Mouse (Mus musculus) adrenal gland, postnatal 36 days (tissue): Measurements from ENCODE around the gene Tet1. TPM values are rescaled to one million over a fixed set of nuclear protein-coding genes. Genes with fewer than 3 reads are reported as not detected.

ENCODE experiments used
- DNase-seq, 2 experiments: peaks; one replicate each; pipeline ENCODE4 v3.0.0; 2021; ENCODE audit warnings: mixed read lengths in 1 of 2
- total RNA-seq, 2 experiments: library from RNA; stranded (reverse); gene quantifications; 2 replicates each; pipeline ENCODE4 v1.2.3; 2021

The Tet1 gene
- total RNA-seq, 2 experiments from 2014 or later = 2.1 to 4.7 TPM

DNA sequence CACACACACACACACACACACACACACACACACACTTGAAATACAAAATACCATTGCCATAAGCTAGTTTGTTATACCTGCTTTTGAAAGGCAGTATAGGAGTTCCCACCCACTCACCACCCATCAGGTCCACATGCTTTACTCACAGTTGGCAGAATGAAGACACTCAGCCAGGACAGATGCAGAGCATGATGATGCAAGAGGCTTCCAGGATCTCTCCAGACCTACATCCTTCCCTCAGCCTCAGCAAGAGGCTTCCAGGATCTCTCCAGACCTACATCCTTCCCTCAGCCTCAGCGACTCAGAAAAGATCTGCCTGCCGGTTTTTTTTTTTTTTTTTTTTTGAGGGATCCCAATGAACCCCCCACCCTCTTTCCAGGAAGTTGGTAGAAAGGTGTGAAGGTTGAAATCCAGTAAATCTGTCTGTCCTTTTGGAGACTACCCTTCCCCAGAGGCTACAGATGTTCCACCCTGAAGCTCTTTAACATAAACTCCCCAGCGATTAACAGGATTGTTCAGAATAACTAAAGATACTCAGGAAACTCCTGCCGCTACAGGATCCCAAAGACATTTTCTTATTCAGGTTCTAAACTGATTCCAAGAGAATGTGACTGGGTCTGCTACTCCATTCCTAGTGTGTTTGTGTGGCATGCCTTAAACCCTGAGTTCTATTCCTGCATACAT is 16.1 kb downstream of the Tet1 start:
- DNase-seq = no peak

DNA sequence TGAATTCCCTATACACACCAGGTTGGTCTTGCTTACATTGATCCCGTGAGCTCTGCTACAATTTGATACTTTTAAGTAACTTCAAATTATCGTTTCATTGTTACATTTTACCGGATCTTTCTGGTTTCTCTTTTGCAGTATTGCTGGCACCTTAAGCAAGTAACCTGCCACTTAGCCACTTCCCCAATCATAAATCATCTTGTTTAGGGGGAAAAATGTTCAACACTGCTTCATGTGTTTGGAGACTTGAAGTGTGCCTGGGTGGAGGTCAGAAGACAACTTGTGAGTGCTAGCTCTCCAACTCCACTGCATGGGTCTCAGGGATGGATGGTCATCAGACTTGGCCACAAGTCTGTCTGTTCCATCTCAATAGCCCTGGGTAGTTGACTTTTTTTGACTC is 17.8 kb downstream of the Tet1 start:
- no peak for DNase-seq

DNA sequence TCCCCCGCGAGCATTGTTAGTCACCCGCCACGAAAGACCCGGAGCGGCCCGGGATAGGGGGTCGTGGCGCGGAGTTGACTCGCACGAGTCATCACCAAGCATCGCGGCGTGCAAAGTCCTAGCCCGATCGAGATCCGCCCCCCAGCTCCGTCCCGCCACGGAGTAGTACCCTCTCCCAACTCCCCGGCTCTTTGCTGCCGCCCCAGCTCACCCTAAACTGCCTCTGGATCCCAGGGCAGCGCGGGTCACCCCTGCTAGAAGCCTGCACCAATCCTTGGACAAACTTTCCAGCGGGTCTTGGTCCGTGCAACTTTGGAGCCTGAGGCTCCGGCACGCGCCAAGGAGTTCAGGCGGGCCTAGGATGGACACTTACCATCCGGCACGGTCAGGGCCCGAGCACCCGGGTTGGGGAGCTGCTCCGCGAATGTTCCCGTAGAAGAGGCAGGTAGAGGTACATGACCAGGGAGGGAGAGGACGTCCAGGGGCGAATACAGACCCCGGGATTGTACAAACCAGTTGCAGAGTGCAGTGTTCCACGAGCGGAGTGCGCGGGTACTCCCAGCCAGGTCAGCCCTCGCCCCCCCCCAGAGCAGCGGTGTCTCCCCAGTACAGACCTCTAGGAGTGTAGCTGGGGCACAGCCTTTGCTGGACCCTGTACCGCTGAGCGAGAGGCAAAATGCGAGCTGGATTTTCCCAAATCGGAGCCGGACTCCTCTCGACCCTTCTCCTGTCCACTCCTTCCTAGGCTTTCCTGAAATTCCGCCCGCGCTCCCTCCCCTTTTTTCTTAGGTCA is 21.8 kb downstream of the Tet1 start:
- peak; percentile 56 to 67 for DNase-seq

DNA sequence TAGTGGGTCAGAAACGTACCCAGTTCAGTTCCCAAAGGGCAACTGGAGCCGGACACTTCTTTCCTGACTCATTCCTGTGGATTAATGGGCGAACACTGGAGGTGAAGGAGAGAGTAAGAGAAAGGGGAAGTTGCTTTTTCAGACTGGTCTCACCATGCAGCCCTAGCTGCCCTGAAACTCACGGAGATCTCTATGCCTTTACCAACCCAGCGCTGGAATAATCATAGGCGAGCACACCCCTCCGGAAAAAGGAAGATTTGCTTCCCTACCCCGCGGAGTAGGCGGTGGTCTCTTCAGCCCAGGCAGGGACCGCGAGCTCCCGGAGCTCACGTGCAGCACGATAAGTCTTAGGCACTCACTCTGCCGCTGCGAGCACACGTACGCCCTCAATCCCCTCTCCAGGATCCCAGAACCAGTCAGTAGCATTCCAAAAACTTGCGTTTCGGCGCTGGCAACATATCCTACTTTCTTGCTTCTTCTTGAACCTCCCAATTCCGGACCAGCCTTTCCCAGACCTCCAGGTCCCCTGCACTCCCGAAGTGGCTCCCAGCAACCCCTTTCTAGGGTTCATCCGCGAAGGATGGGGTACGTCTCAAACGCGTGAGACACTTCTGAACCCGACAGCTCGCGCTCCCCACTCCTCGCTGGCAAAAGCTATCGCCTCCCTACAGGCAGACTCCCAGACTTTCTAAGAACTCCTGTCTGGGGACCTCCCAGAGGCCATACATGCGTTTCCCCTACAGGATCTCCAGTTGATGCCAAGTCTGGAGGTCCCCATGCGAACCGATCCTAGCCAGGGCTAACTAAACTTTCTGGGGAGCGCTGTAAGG is 22.6 kb downstream of the Tet1 start:
- DNase-seq = peak; percentile 8 to 22

DNA sequence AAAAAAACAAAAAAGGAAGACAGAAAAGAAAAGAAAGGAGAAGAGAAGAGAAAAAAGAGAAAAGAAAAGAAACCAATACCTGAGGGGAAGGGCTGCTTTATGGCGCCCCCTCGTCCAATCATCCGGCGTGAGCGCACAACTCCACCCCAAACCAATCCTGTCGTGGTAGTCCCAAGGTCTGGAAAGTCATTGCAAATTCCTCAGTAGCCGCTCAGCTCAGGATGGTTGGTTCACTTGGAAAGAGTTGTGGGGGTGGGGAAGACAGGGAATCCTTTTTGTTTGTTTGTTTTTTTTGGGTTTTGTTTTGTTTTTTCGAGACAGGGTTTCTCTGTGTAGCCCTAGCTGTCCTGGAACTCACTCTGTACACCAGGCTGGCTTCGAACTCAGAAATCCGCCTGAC is 23.3 kb downstream of the Tet1 start:
- no peak for DNase-seq

DNA sequence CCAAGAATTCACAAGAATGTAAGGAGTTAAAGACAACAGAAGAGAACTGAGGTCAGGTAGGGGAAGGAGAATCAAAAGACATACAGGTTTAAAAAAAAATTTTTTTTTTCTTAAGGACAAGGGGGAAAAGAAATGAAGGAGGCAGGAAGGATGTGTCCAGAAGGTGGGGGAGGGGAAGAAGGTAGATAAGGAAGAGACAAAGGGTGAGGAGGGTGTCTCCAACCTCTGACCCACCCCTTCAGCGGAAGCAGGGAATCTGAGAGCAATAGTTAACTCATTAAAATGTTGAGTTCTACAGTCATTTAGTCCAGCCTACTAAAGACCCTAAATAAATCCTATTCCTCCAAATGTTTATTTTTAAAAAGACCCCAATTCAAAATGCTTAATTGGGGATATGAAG is 24.3 kb downstream of the Tet1 start:
- no peak for DNase-seq

DNA sequence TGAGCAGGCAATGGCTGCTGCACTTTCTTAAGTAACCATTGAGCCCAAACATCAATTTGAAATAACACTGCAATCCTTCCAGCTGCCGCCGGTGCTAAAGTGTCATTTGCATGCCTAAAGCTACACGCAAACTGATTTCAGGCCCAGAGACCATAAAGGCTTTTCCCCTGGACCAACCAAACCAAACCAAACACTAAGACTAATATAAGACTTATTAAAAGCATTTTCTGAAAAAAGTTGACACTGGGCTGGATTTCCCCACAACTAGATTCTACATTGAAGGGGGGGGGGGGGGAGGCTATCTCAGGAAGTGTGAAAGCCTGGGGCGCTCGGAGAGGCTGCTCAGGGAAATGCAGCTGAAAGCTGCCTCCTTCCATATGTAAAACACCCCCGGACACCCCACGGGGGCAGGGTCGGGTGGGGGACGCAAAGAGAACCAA is 24.8 kb downstream of the Tet1 start:
- no peak for DNase-seq

DNA sequence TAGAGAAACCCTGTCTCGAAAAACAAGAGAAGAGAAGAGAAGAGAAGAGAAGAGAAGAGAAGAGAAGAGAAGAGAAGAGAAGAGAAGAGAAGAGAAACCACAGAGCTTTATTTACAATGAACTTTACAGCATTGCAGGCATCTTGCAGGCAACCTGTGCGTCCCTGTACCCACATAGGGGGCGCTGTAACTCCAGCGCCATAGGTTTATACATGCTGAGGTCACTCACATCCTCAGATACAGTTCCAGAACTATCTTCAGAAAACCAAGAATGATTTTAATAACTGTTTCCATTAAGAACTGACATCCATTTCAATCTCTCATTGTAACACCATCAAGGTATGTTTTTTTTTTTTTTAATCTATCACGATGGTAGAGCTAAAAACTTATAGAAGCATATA is 27.6 kb downstream of the Tet1 start:
- DNase-seq = peak in 1 of 2 experiments; percentile 51

DNA sequence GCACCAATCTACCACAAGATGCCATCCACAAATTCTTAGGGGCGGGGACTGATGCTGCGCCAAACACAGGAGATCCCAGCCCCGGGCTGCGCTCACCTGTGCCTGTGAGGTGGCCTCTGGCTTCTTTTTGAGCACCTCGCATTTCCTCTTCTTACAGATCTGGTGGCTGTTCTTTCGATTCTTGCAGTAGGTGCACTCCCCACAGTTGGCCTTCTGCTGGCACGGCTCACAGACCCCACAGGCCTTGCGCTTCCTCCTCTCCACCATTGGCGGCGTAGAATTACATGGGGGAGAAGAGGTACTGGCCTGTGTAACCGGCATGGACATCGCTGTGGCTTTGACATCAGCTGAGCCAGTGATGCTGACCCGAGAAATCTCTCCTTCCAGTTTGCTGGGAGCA is 30.7 kb downstream of the Tet1 start:
- DNase-seq = no peak

DNA sequence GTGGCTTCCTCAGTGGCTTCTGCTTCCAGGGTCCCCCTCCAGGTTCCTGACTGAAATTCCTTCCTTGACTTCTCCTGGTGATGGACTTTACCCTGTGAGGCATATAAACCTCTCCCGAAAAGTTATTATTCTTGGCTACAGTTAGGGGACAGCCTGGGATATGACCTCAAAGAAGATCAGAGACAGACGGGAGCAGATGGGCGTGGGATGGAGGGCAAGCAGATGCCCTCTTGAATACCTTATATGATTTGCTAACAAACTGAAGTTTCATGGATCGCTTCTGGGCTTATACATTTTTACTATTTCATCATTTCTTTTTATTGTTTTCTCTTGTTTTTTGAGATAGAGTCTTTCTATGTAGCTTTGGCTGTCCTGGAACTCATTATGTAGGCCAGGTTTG is 33.2 kb downstream of the Tet1 start:
- DNase-seq = no peak

DNA sequence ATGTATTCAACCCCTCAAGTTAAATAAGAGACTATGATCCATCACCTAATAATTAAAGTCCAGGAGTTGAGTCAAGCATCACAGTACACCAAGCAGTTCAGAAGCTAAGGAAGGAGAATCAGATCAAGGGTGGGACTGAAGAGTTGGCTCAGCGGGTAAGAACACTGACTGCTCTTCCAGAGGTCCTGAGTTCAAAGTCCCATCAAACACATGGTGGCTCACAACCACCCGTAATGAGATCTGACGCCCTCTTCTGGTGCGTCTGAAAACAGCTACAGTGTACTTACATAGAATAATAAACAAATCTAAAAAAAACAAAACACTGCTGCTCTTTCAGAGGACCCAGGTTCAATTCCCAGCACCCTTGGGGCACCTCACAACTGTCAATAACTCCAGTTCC is 34.0 kb downstream of the Tet1 start:
- no peak for DNase-seq

DNA sequence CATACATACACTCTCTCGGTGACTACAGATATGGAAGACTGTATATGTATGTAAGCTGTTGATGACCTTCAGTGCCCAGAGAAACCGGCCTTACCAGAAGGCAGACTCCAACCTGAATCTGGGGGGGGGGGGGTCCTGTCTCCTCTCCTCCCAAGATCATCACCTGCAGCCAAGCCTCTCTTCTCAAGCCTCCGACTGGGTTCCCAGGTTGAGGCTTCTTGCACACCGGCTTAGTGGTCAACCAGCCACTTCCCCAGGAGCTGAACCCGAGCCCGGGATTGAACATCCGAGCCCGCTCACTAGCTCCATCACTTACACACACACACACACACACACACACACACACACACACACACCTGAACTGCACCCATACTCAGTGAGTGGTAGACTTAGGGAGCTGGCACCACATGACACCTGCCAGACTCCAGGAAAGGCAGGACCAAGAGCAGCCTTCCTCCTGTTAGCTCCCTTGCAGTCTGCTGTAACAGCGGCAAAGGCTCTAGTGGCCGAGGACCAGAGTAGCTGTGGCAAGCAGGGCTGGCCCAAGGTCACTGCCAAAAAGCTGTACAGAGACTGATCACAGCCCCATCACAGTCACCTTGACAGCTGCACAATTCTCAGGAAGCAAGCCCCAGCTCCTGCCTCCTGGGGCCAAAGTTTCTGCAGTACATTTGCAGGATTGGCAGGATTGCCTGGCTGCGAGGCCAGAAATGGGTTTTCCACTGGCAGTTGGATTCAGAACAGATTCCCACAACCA is 42.6 kb downstream of the Tet1 start:
- DNase-seq = peak; percentile 14 to 30

DNA sequence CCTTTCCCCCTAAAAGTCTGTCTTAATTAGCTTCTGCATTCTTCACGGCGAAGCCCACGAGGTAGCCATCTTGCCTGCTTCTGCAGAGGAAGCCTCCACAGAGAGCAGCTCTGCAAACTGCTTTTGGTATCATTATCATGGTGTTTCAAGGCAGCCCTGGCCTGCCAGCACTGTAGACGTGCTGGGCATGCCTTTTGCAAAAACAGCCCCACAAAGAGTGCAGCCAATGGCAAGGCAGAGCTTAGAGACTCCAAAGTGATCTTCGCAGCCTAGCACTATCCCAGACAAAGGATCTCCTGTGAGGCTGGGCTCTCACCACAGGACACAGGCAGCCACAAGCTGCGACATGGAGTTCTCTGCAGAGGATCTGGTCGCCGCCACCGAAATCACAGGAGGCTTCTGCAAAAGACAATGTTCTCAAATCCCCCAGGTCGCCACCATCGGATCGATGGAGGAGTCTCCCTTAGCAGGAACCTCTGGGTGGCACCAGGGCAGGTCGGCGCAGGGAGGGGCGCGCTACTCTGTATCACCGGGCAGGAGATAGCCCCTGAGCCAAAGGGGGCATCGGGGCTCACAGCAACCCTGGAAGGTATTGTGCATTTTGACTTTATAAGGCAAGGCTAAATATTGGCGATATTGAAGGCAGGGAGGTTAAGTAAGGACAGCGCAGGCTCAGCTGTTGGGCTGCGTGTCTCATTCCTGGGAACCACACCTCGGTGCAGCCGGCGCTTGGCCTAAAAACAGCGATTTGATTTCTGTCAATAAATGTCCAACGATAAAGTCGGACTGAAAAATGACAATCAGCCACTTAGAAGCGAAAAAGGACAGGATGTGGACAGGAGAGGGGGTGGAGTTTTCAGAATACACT is 43.4 kb downstream of the Tet1 start:
- peak; percentile 69 to 77 for DNase-seq

DNA sequence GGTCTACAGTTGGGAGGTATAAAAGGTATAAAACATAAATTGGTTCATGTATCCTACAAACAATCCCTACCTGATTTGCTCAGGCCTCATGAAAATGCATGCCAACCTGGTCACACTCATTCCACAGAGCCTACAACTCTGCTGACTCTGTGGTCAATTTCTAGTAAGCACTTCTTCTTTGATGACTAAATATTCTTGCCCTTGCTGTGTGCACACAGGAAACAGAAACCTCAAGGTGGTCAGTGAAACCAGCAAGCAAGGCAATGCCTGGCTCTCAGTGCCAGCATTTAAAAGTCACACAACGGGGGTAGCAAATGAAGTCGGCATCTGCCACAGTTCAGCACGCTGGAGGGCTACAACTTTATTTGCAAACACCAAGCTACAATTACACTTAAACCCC is 45.2 kb downstream of the Tet1 start:
- no peak for DNase-seq

DNA sequence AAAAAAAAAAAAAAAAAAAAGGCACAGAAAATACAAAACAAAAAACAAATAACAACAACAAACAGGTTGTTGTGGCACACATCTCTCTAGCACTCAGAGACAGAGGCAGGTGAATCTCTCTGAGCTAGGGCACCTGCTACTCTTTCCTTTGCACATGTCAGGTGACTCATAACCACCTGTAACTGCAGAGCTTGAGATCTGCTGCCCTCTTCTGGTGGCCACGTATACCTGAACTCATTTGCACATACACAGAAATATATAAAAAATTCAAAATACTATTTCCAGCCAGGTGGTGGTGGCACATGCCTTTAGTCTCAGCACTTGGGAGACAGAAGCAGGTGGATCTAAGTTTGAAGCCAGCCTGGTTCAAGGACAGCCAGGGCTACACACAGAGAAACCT is 46.4 kb downstream of the Tet1 start:
- DNase-seq = no peak

DNA sequence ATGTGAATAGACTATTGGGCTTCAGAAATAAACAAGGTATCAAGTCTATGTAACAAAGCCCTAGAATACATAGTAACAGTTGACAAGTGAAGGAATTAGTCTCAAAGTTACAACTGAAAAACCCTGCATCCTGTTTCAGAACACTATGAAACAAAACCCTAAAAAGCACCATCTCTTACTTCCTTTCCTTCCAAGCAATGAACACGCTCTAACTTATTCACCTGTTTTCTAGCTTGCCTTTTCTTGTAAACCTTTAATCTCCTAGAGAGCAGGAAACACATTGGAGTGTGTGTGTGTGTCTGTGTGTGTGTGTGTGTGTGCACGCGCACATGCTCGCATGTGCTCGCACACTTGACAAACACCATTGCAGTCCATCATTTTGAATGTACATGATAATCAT is 49.8 kb downstream of the Tet1 start:
- no peak for DNase-seq

DNA sequence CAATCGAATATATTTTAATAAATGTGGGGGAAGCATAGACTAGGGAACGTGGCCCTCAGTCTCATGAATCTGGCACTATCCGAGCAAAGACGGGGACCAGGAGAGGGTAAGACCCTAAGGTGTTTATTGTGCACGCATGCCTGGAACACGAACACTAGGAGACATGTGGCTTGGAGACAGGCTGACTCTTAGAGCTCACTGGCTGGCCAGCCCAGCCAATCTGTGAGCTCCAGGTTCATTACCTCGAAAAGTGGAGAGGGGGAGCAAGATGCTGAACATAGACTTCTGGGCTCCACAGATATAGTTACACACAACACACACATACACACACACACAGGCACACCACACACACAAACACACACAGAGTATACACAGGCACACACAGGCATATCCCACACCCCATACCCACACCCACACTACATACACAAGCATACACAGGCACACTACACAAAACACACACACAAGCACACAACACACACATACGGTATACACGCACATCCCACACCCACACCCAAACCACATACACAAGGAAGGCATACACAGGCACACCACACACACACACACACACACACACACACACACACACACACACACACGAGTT is 52.0 kb downstream of the Tet1 start:
- DNase-seq = no peak

DNA sequence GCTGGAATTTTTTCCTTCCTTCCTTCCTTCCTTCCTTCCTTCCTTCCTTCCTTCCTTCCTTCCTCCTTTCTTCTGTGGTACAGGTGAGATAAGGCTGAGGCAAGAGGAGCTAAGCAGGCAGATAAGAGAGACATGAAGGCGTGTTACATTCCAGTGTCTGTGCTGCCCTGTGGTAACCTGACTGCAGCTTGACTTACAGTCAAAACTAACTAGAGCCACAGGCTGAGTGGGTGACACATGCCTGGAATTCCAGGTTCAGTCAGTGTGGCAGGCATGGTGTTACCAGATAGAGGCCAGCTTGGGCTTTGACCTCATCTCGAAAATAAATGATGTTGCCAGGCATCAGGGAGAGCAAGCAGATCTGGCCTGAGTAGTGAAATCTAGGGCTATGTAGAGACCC is 53.8 kb downstream of the Tet1 start:
- DNase-seq = no peak

DNA sequence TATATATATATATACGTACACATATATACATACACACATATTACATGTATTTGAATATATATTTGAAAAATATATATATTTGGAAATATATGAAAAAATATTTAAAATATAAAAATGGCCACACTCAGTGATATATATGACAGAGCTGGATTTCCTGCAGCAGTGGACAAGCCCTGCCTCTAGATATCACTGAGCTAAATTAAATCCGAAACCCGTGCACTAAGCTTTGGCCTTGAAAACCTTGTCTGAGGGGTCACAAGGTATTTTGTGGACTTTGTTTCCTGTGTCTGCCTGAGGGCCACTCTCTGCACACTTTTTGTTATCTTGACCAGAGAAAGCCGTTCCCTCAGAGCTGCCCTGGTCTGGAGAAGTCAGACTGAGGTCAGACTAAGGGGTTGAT is 54.2 kb downstream of the Tet1 start:
- DNase-seq = no peak

DNA sequence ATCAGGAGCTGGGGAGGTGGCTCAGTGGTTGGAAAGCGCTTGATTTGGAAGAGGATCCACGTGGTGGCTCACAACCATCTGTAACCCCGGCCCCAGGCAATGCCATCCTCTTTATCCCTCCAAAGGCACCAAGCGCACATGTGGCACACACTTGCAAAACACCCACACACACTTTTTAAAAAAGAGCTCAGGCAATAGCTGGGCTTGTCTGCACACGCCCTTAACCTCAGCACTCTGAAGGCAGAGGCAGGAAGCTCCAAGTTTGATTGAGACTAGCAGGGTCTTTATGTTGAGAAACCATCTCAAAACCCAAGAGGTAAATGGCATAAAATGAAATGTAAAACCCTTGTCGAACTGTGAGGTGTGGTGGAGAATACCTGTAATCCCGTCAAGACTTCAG is 57.2 kb downstream of the Tet1 start:
- no peak for DNase-seq

DNA sequence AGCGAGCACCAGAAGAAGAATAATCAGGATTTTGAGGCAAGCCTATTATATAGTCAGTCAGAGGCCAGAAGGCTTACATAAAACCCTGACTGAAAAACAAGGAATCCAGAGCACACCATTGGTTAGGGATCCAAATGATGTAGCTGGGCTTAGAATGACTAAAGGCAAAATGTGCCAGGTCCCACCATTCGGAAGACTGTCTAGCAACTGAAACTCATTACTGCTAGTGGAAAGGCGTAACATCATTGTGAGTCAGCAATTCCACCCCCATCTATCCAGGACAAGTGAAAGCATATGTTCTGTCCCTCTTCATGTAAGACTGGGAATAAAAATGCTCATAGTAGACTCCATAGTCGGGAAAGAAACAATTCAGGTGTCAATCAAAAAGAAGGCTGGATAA is 57.8 kb downstream of the Tet1 start:
- DNase-seq = no peak
